Mouse (Mus musculus): ENCODE results near the gene Gla.

GRCm38 (mm10) chrX:134620254-134620865 is 19.4 kb upstream of the Gla start:
- no peak for TF ChIP-seq ZNF384 (IDR thresholded peaks at IDR 0.05; ENCODE audit: low read depth, low read length)
- no peak for TF ChIP-seq HCFC1 (IDR thresholded peaks at IDR 0.05; ENCODE audit: borderline replicate concordance, insufficient read depth, low read length)

Data from ES-E14 (cell line).